Mouse (Mus musculus): ENCODE data around the gene Rad54l2.

GRCm38 (mm10) chr9:106725435-106725834 lies 63.6 kb downstream of the Rad54l2 start:
- no peak for TF ChIP-seq CTCF (IDR thresholded peaks at IDR 0.05; ENCODE audit: low read depth, low read length)
- no peak for TF ChIP-seq POLR2A (IDR thresholded peaks at IDR 0.05; ENCODE audit: extremely low read depth, insufficient read depth, low read length)

Data from liver, adult 2 months (tissue).